21 mouse cellular contexts compared by ENCODE assay signal in the genomic region with DNA sequence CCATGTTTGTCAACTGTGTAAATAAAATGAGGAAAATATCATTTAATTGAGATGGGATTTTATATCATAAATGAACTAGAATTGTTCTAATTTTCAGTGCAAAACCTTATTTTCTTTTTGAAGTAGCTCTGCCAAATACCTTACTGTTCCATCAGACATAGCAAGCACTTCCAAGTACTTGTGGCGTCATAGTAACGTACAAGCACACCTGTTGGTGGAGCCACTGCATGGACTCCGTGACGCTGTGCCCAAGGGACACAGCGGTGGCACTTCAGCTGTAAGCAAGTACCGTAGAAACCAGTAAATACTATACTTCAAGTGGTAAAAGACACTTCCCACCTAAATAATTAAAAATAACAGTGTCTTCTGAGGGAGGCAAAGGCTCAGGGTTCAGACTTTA. TPM values are rescaled to one million over a fixed set of nuclear protein-coding genes. Genes with fewer than 3 reads are reported as not detected.
DNase-seq lines count a peak whose midpoint lies in the region; ATAC-seq and TF ChIP-seq lines count a peak whose summit lies in the region.
"Had no signal": no experiment of that assay in that cellular context is flagged by ENCODE, and none has a peak within 500 bp of the region (broad histone marks: within the 10 kb centered on the region; RNA-seq: fewer than 3 reads in every experiment).

No protein-coding gene starts in this region.

- H3K9ac ChIP-seq in lung, postnatal 0 days (replicated peaks; ENCODE audit: low read depth), result no peak overlapping the region

- no peak for TF ChIP-seq EP300 in lung, postnatal 0 days (IDR thresholded peaks at IDR 0.05)

- no peak for TF ChIP-seq CTCF in lung, postnatal 0 days (IDR thresholded peaks at IDR 0.05)

- H3K4me2 ChIP-seq in lung, postnatal 0 days (replicated peaks; ENCODE audit: low read depth, low read length), result no peak overlapping the region

- peak; percentile 88 for ATAC-seq in lung, postnatal 0 days
- ATAC-seq: activated CD4-positive, CD25-positive, alpha-beta regulatory T cell, adult 4 months; CD4-positive, CD25-positive, alpha-beta regulatory T cell, adult 4 months; Patski had no signal

- H3K27ac ChIP-seq in lung, postnatal 0 days (ENCODE audit: low read length), result no peak overlapping the region

- no peaks in the 10 kb centered on the region for H3K27me3 ChIP-seq in lung, postnatal 0 days (replicated peaks; ENCODE audit: insufficient read depth, low read length)
- H3K27me3 ChIP-seq: CH12.LX, Patski had no signal

- H3K4me1 ChIP-seq in lung, postnatal 0 days (ENCODE audit: insufficient read depth, low read depth, low read length), result no peaks in the 10 kb centered on the region

- H3K4me3 ChIP-seq in lung, postnatal 0 days (ENCODE audit: low read depth, low read length), result no peak overlapping the region

- no peaks in the 10 kb centered on the region for H3K36me3 ChIP-seq in lung, postnatal 0 days (ENCODE audit: insufficient read depth, low read length)

- no peaks in the 10 kb centered on the region for H3K9me3 ChIP-seq in lung, postnatal 0 days (ENCODE audit: low read length)
- H3K9me3 ChIP-seq: G1E had no signal

- peak; percentile 41 for DNase-seq in heart, adult 11 months
- no peak for DNase-seq in heart, postnatal 10 days
- DNase-seq in lung, postnatal 0 days (ENCODE audit: low spot score), result peak; percentile 58
- no peak for DNase-seq in lung, postnatal 25 days (ENCODE audit: low spot score)
- DNase-seq in lung, postnatal 36 days, result peak; percentile 16
- no peak for DNase-seq in lung, postnatal 4 days
- DNase-seq: adrenal gland, adult 2 months; adrenal gland, adult 8-10 months; adrenal gland, postnatal 10 days; adrenal gland, postnatal 14 days; adrenal gland, postnatal 25 days; adrenal gland, postnatal 36 days; B cell, adult 2 months; cerebellum, adult 11 months; cerebellum, adult 11-12 months; cerebellum, adult 18-20 months had no signal

- intact Hi-C loops in heart, postnatal 10 days (cut with DNase I), result no loop called here

- 67% methylated on average over 6 of the region's 6 CpGs for whole genome bisulfite sequencing in lung, postnatal 0 days

RNA-seq across cellular contexts. Expression of a gene that starts 10.9 kb away (rescaled TPM):
- 10 to 100 TPM; 31.6 to 35.2 TPM for total RNA-seq in heart, postnatal 10 days (2021)
- 22.9 and 23.5 TPM in 2 replicates for polyA plus RNA-seq in lung, postnatal 0 days (2015; fragmentation: Nextera tagmentation; extraction: Ambion mirVana)

RNA-seq across cellular contexts. Expression of a gene that starts 53.2 kb away (rescaled TPM):
- 10 to 100 TPM; 33.4 to 34.8 TPM for total RNA-seq in heart, postnatal 10 days (2021)
- polyA plus RNA-seq in lung, postnatal 0 days (2015; fragmentation: Nextera tagmentation; extraction: Ambion mirVana), result 35.8 and 40.0 TPM in 2 replicates

Comparison
In these comparisons a context has a peak if more than half of its experiments do, and no peak if none do; other contexts are left out.
1. DNase-seq: peak in heart, adult 11 months (single experiment), lung, postnatal 0 days (single experiment) and lung, postnatal 36 days (single experiment); none in heart, postnatal 10 days (0 of 2), lung, postnatal 25 days (single experiment) and lung, postnatal 4 days (0 of 2).